In the genomic region with DNA sequence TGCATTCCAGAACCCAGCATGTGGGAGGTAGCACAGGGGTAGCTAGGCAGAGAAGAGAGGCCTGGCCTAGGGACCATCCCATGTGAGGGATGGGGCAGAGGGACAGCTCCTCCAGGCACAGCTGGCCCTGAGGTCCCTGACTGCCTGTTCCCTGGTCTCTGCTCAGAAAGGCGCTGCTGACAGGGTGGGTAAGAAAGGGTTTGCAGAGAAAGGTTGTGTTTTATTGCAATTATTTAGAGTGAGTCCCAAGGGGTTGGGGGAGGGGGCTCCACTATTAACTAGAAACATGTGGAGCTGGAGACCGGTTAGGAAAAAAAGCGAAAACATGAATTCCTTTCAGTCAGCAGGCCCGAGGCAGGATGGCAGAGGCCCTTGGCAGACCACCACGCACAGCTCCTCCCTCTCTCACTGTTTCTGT, we compare ENCODE assay signal across 9 mouse cellular contexts. TPM values are rescaled to one million over a fixed set of nuclear protein-coding genes. Genes with fewer than 3 reads are reported as not detected.
DNase-seq lines count a peak whose midpoint lies in the region; ATAC-seq and TF ChIP-seq lines count a peak whose summit lies in the region.
"Had no signal": no experiment of that assay in that cellular context is flagged by ENCODE, and none has a peak within 500 bp of the region (broad histone marks: within the 10 kb centered on the region; RNA-seq: fewer than 3 reads in every experiment).

No protein-coding gene starts in this region.

- no peak for TF ChIP-seq EP300 in heart, adult 2 months (IDR thresholded peaks at IDR 0.05; ENCODE audit: insufficient read depth, low read depth, low read length)
- no peak for TF ChIP-seq EP300 in stomach, postnatal 0 days (optimal IDR thresholded peaks at IDR 0.05)

- peaks cover 2% of the 10 kb centered on the region; the same call in 1 of the 2 replicates for H3K79me2 ChIP-seq in heart, adult 2 months (replicated peaks; ENCODE audit: control insufficient read depth, insufficient read depth, low read length)

- 59% methylated on average over 5 of the region's 5 CpGs for WGBS in heart, adult 2 months
- 60% methylated on average over 5 of the region's 5 CpGs for WGBS in intestine, embryonic 15.5 days
- WGBS in stomach, postnatal 0 days, result 52% methylated on average over 5 of the region's 5 CpGs

- no peak for TF ChIP-seq CTCF in heart, adult 2 months (IDR thresholded peaks at IDR 0.05)
- TF ChIP-seq CTCF in stomach, postnatal 0 days (IDR thresholded peaks at IDR 0.05; ENCODE audit: low read depth), result no peak

- H3K4me3 ChIP-seq in heart, adult 2 months, result no peak overlapping the region; the same call in 1 of the 2 replicates
- H3K4me3 ChIP-seq in intestine, embryonic 15.5 days (replicated peaks), result no peak overlapping the region
- no peak overlapping the region for H3K4me3 ChIP-seq in stomach, postnatal 0 days (ENCODE audit: low read depth, low read length)

- 0 out of 2 replicates have a peak, but pooled peaks have one; percentile 11 for ATAC-seq in intestine, embryonic 15.5 days
- ATAC-seq in stomach, postnatal 0 days (ENCODE audit: low FRiP score, low TSS enrichment), result peak; percentile 10; the same call in 1 of the 2 replicates

- H3K27ac ChIP-seq in heart, adult 2 months, result peak overlapping the region; percentile 44
- H3K27ac ChIP-seq in intestine, embryonic 15.5 days, result peak overlapping the region; percentile 89
- peak overlapping the region; percentile 78 for H3K27ac ChIP-seq in stomach, postnatal 0 days (replicated peaks)

- no peak overlapping the region for H3K9ac ChIP-seq in heart, adult 2 months (ENCODE audit: low read depth, low read length)
- H3K9ac ChIP-seq in intestine, embryonic 15.5 days, result peak overlapping the region; percentile 26; the same call in 1 of the 2 replicates
- no peak overlapping the region for H3K9ac ChIP-seq in stomach, postnatal 0 days (ENCODE audit: low read length)

- H3K27me3 ChIP-seq in heart, adult 2 months (ENCODE audit: control insufficient read depth, insufficient read depth, low read length), result no peaks in the 10 kb centered on the region
- no peaks in the 10 kb centered on the region for H3K27me3 ChIP-seq in intestine, embryonic 15.5 days (replicated peaks)
- H3K27me3 ChIP-seq in stomach, postnatal 0 days (ENCODE audit: control insufficient read depth, insufficient read depth, low read length), result no peaks in the 10 kb centered on the region

- H3K4me1 ChIP-seq in heart, adult 2 months (ENCODE audit: control insufficient read depth, insufficient read depth, low read length), result peaks cover 24% of the 10 kb centered on the region
- peaks cover 27% of the 10 kb centered on the region for H3K4me1 ChIP-seq in intestine, embryonic 15.5 days (replicated peaks)
- H3K4me1 ChIP-seq in stomach, postnatal 0 days (replicated peaks; ENCODE audit: control insufficient read depth, insufficient read depth), result no peaks in the 10 kb centered on the region; the same call in 1 of the 2 replicates

- no peak for TF ChIP-seq POLR2A in heart, adult 2 months (IDR thresholded peaks at IDR 0.05; ENCODE audit: insufficient read depth, low read depth, low read length)

- H3K36me3 ChIP-seq in heart, adult 2 months (ENCODE audit: control insufficient read depth, insufficient read depth, low read length), result peaks cover 12% of the 10 kb centered on the region
- H3K36me3 ChIP-seq in intestine, embryonic 15.5 days, result peaks cover 6% of the 10 kb centered on the region; the same call in 1 of the 2 replicates
- peaks cover 3% of the 10 kb centered on the region; the same call in 1 of the 2 replicates for H3K36me3 ChIP-seq in stomach, postnatal 0 days (ENCODE audit: control insufficient read depth, insufficient read depth, low read length)

- DNase-seq in heart, adult 2 months, result no peak
- no peak for DNase-seq in heart, postnatal 14 days
- DNase-seq in ovary, postnatal 14 days (ENCODE audit: low spot score), result peak; percentile 19
- no peak for DNase-seq in ovary, postnatal 10 days (ENCODE audit: low spot score)
- DNase-seq in stomach, postnatal 0 days (ENCODE audit: low spot score), result no peak
- no peak for DNase-seq in spleen, postnatal 4 days (ENCODE audit: low spot score in 2 of 2)
- no peak for DNase-seq in T-cell, adult 2 months (ENCODE audit: low spot score)
- DNase-seq: adrenal gland, adult 8-10 months had no signal

- H3K9me3 ChIP-seq in intestine, embryonic 15.5 days, result no peaks in the 10 kb centered on the region
- H3K9me3 ChIP-seq in stomach, postnatal 0 days (ENCODE audit: control insufficient read depth, low read length), result no peaks in the 10 kb centered on the region

- no peak overlapping the region for H3K4me2 ChIP-seq in intestine, embryonic 15.5 days (replicated peaks)
- no peak overlapping the region for H3K4me2 ChIP-seq in stomach, postnatal 0 days (replicated peaks; ENCODE audit: low read depth)

- intact Hi-C loops in heart, adult 2 months (cut with DNase I), result no loop called here
- intact Hi-C loops in heart, postnatal 14 days (cut with DNase I), result no loop called here

RNA-seq across cellular contexts. Expression of a gene that starts 7.1 kb away (rescaled TPM):
- total RNA-seq in heart, adult 2 months (2021), result 1 to 10 TPM; 2.9 to 3.4 TPM
- polyA plus RNA-seq in heart, adult 2 months (2012; rRNA removed), result 4.4 and 7.0 TPM in 2 replicates
- total RNA-seq in heart, postnatal 14 days (2021), result 1 to 10 TPM; 2.1 to 4.1 TPM
- 15.6 and 18.1 TPM in 2 replicates for polyA plus RNA-seq in intestine, embryonic 15.5 days (2015; fragmentation: Nextera tagmentation; extraction: Ambion mirVana)
- polyA plus RNA-seq in stomach, postnatal 0 days (2015; fragmentation: Nextera tagmentation; extraction: Ambion mirVana), result 8.0 and 8.4 TPM in 2 replicates

RNA-seq across cellular contexts. Expression of a gene that starts 7.2 kb away (rescaled TPM):
- total RNA-seq in heart, adult 2 months (2021), result 100 to 1,000 TPM; 104 to 110 TPM
- polyA plus RNA-seq in heart, adult 2 months (2012; rRNA removed), result 178 and 194 TPM in 2 replicates
- 10 to 100 TPM; 76.7 to 88.2 TPM for total RNA-seq in heart, postnatal 14 days (2021)
- 41.0 and 45.7 TPM in 2 replicates for polyA plus RNA-seq in intestine, embryonic 15.5 days (2015; fragmentation: Nextera tagmentation; extraction: Ambion mirVana)
- 36.2 and 37.0 TPM in 2 replicates for polyA plus RNA-seq in stomach, postnatal 0 days (2015; fragmentation: Nextera tagmentation; extraction: Ambion mirVana)

RNA-seq across cellular contexts. Expression of a gene that starts 10.5 kb away (rescaled TPM):
- total RNA-seq in heart, adult 2 months (2021), result 100 to 1,000 TPM in 1 of 2 experiments, 10 to 100 TPM in 1; 100.0 to 110 TPM
- polyA plus RNA-seq in heart, adult 2 months (2012; rRNA removed), result 125 and 147 TPM in 2 replicates
- total RNA-seq in heart, postnatal 14 days (2021), result 100 to 1,000 TPM; 134 TPM
- polyA plus RNA-seq in intestine, embryonic 15.5 days (2015; fragmentation: Nextera tagmentation; extraction: Ambion mirVana), result 43.9 and 49.2 TPM in 2 replicates
- polyA plus RNA-seq in stomach, postnatal 0 days (2015; fragmentation: Nextera tagmentation; extraction: Ambion mirVana), result 37.9 and 38.0 TPM in 2 replicates

RNA-seq across cellular contexts. Expression of a gene that starts 18.7 kb away (rescaled TPM):
- not detected for total RNA-seq in heart, adult 2 months (2021)
- polyA plus RNA-seq in heart, adult 2 months (2012; rRNA removed), result not detected in 2 replicates
- not detected for total RNA-seq in heart, postnatal 14 days (2021)
- polyA plus RNA-seq in intestine, embryonic 15.5 days (2015; fragmentation: Nextera tagmentation; extraction: Ambion mirVana), result 0.30 and 0.56 TPM in 2 replicates
- polyA plus RNA-seq in stomach, postnatal 0 days (2015; fragmentation: Nextera tagmentation; extraction: Ambion mirVana), result 1.2 and 1.8 TPM in 2 replicates
- total RNA-seq: adrenal gland, adult 8-10 months had no signal

RNA-seq across cellular contexts. Expression of a gene that starts 29.9 kb away (rescaled TPM):
- total RNA-seq in heart, adult 2 months (2021), result 10 to 100 TPM; 17.4 to 17.5 TPM
- polyA plus RNA-seq in heart, adult 2 months (2012; rRNA removed), result 28.1 and 29.9 TPM in 2 replicates
- 10 to 100 TPM; 20.2 to 21.6 TPM for total RNA-seq in heart, postnatal 14 days (2021)
- polyA plus RNA-seq in intestine, embryonic 15.5 days (2015; fragmentation: Nextera tagmentation; extraction: Ambion mirVana), result 20.0 and 20.5 TPM in 2 replicates
- polyA plus RNA-seq in stomach, postnatal 0 days (2015; fragmentation: Nextera tagmentation; extraction: Ambion mirVana), result 9.7 and 12.4 TPM in 2 replicates
